Mouse (Mus musculus): ENCODE measurements around the gene Tor1aip2.

- TF ChIP-seq CHD2 (IDR thresholded peaks at IDR 0.05; ENCODE audit: low read depth, low read length) (no peak), ZNF384 (IDR thresholded peaks at IDR 0.05; ENCODE audit: low read depth, low read length) (no peak), ZC3H11A (IDR thresholded peaks at IDR 0.05; ENCODE audit: borderline replicate concordance, low read depth, low read length) (no peak), HCFC1 (IDR thresholded peaks at IDR 0.05; ENCODE audit: borderline replicate concordance, insufficient read depth, low read length) (no peak), MAFK (IDR thresholded peaks at IDR 0.05; ENCODE audit: insufficient read depth, low read depth, low read length) (no peak)
Measured at GRCm38 (mm10) chr1:156020402-156020801, 14.8 kb upstream of the Tor1aip2 start.

All from ES-E14 (cell line).